Mouse (Mus musculus) heart, embryonic 10.5 days (tissue): ENCODE results near the gene Clock. TPM values are rescaled to one million over a fixed set of nuclear protein-coding genes. Genes with fewer than 3 reads are reported as not detected.

Experiments used
- DNase-seq: peaks from one replicate; pipeline ENCODE4 v3.0.0-alpha.2; 2017; ENCODE audit warnings: low spot score
- H3K27ac ChIP-seq: fragments of 300-500 bp; sonication (generic); 2 replicates; pipeline ENCODE4 v1.5.1; 2016; ENCODE audit warnings: mild to moderate bottlenecking
- H3K27me3 ChIP-seq: fragments of 300-500 bp; sonication (generic); 2 replicates; pipeline ENCODE4 v1.6.1; 2016; ENCODE audit warnings: mild to moderate bottlenecking; ENCODE audit not compliant: poor library complexity, insufficient read depth, severe bottlenecking
- H3K36me3 ChIP-seq: fragments of 300-500 bp; sonication (generic); 2 replicates; pipeline ENCODE4 v1.6.1; 2016; ENCODE audit warnings: mild to moderate bottlenecking, moderate library complexity
- H3K4me1 ChIP-seq: fragments of 300-500 bp; sonication (generic); 2 replicates; pipeline ENCODE4 v1.6.1; 2016; ENCODE audit warnings: mild to moderate bottlenecking
- H3K4me3 ChIP-seq: fragments of 300-500 bp; sonication (generic); 2 replicates; pipeline ENCODE4 v1.5.1; 2016; ENCODE audit warnings: mild to moderate bottlenecking, moderate library complexity
- H3K9me3 ChIP-seq: fragments of 300-500 bp; sonication (generic); 2 replicates; pipeline ENCODE4 v1.6.1; 2016; ENCODE audit warnings: mild to moderate bottlenecking, moderate library complexity
- WGBS: fragments of 180-500 bp; shearing (Covaris S2); methylation state at CpG from one replicate; pipeline ENCODE4 v1.1.7; 2016; 5-methylcytosine and 5-hydroxymethylcytosine counted together
- polyA plus RNA-seq: library from polyadenylated mRNA; unstranded; fragments of >200 nt; fragmentation: Nextera tagmentation; extraction: Ambion mirVana; gene quantifications from 2 replicates; pipeline ENCODE4 v1.2.1, GENCODE M21; 2016

Clock gene
- polyA plus RNA-seq, 1 experiment from 2014 or later: 11.1 TPM

- Histone ChIP-seq H3K27ac (no peak overlapping the region), H3K36me3 (no peaks in the 10 kb centered on the region), H3K9me3 (no peaks in the 10 kb centered on the region), H3K27me3 (no peaks in the 10 kb centered on the region), H3K4me3 (no peak overlapping the region), H3K4me1 (peaks cover 7% of the 10 kb centered on the region)
- no peak for DNase-seq
- 74% methylated on average over 3 of the region's 3 CpGs for WGBS
Observed at GRCm38 (mm10) chr5:76306261-76306660, 1.7 kb upstream of the Clock start.

DNA sequence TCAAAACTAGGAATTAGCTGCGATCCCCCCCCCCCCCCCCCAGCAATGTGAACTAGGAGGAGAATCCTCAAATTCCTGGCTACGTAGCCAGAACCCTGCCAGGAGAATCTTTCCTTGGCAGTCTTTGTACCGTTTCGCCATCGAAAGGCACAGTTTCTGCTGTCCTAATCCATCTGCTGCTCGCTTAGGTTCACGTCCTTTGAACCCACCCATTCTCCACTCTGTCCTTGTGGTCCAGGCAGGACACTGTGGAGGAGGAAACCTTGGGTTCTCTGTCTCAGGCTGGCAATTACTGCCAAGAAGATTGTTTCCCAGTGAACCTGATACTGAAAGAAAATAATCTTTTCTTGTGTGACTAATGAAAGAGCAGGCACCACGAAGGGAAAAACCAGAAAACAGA is 1.0 kb upstream of the Clock start:
- Histone ChIP-seq H3K36me3 (0 out of 2 replicates have a peak, but pooled peaks cover 2% of the 10 kb centered on the region), H3K27ac (no peak overlapping the region; the same call in 1 of the 2 replicates), H3K27me3 (no peaks in the 10 kb centered on the region), H3K4me3 (peak overlapping the region; percentile 99), H3K9me3 (no peaks in the 10 kb centered on the region), H3K4me1 (peaks cover 7% of the 10 kb centered on the region)
- WGBS: 4% methylated on average over 7 of the region's 8 CpGs
- DNase-seq: no peak

- H3K9me3 ChIP-seq: no peaks in the 10 kb centered on the region
- peak overlapping the region; percentile 98 for H3K27ac ChIP-seq
- peaks cover 7% of the 10 kb centered on the region for H3K4me1 ChIP-seq
- H3K36me3 ChIP-seq: 0 out of 2 replicates have a peak, but pooled peaks cover 2% of the 10 kb centered on the region
- H3K4me3 ChIP-seq: peak overlapping the region; percentile 99
- DNase-seq: peak; percentile 82
- no peaks in the 10 kb centered on the region for H3K27me3 ChIP-seq
- WGBS: under 1% methylated on average over 92 of the region's 100 CpGs
Observed at GRCm38 (mm10) chr5:76303745-76304451, 694 bp downstream of the Clock start.

- no peak for DNase-seq
- Histone ChIP-seq H3K27me3 (no peaks in the 10 kb centered on the region), H3K27ac (peak overlapping the region; percentile 98), H3K4me3 (peak overlapping the region; percentile 99), H3K4me1 (peaks cover 7% of the 10 kb centered on the region), H3K36me3 (0 out of 2 replicates have a peak, but pooled peaks cover 2% of the 10 kb centered on the region), H3K9me3 (no peaks in the 10 kb centered on the region)
- WGBS: 7% methylated on average over 11 of the region's 11 CpGs
Observed at GRCm38 (mm10) chr5:76303379-76303744, 1.2 kb downstream of the Clock start.

DNA sequence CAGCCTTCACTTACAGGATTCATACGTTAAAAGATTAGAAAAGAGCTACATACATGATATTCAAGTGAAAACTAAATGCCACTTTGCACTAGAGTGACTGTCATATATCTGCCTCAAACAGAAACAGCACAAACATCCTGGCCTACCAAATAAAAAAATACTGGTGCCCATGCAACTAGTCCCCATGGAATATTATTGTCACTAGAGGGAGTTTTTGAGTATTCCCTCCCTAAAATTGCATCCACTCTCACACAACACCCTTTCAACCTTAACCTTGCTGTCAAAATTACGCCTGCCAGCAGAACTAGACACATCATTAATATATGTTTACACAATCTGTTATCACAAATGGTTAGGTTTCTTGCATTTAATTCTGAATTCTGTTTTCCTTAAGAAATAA is 2.6 kb downstream of the Clock start:
- 94% methylated on average over 2 of the region's 2 CpGs for WGBS

GRCm38 (mm10) chr5:76289234-76289691 is 15.3 kb downstream of the Clock start:
- H3K9me3 ChIP-seq: no peaks in the 10 kb centered on the region
- no peaks in the 10 kb centered on the region for H3K36me3 ChIP-seq
- H3K27me3 ChIP-seq: no peaks in the 10 kb centered on the region
- no peaks in the 10 kb centered on the region for H3K4me1 ChIP-seq
- no peak for DNase-seq
- no peak overlapping the region for H3K4me3 ChIP-seq
- WGBS: 84% methylated on average over 8 of the region's 8 CpGs
- H3K27ac ChIP-seq: no peak overlapping the region

More for the DNA sequence above, 2.6 kb downstream of the Clock start:
- Histone ChIP-seq H3K9me3 (no peaks in the 10 kb centered on the region), H3K27me3 (no peaks in the 10 kb centered on the region), H3K36me3 (0 out of 2 replicates have a peak, but pooled peaks cover 2% of the 10 kb centered on the region), H3K4me1 (peaks cover 7% of the 10 kb centered on the region), H3K4me3 (no peak overlapping the region), H3K27ac (no peak overlapping the region)
- no peak for DNase-seq

- no peak overlapping the region for H3K4me3 ChIP-seq
- H3K4me1 ChIP-seq: no peaks in the 10 kb centered on the region; the same call in 1 of the 2 replicates
- no peaks in the 10 kb centered on the region for H3K9me3 ChIP-seq
- WGBS: 87% methylated on average over 3 of the region's 3 CpGs
- no peaks in the 10 kb centered on the region for H3K27me3 ChIP-seq
- no peak overlapping the region for H3K27ac ChIP-seq
- no peak for DNase-seq
- H3K36me3 ChIP-seq: no peaks in the 10 kb centered on the region
Observed at GRCm38 (mm10) chr5:76288256-76288655, 16.3 kb downstream of the Clock start.

- DNase-seq: no peak
- no peak overlapping the region for H3K4me3 ChIP-seq
- no peaks in the 10 kb centered on the region for H3K36me3 ChIP-seq
- H3K27me3 ChIP-seq: no peaks in the 10 kb centered on the region
- 76% methylated on average over 5 of the region's 5 CpGs for WGBS
- H3K27ac ChIP-seq: no peak overlapping the region
- H3K9me3 ChIP-seq: no peaks in the 10 kb centered on the region
- no peaks in the 10 kb centered on the region; the same call in 1 of the 2 replicates for H3K4me1 ChIP-seq
Observed at GRCm38 (mm10) chr5:76287062-76287461, 17.5 kb downstream of the Clock start.

DNA sequence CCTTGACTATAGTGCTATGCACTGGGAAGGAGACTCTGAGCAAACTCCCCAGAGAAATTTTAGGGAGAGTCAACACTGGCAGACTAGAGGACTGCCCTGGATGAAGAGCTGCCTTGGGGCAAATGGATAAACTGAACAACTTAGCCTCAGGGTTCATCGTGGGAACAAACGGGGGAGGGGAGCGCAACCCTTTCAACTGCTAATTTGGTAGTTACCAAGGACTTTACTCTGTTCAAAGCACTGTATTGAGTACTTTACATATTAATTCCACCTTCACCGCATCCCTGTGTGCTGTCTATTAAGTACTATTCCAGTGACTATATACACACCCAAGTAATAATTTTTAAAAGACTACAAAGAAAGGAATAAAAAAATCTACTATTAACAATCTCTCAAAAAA is 18.9 kb downstream of the Clock start:
- no peak overlapping the region for H3K4me3 ChIP-seq
- H3K36me3 ChIP-seq: no peaks in the 10 kb centered on the region
- no peaks in the 10 kb centered on the region; the same call in 1 of the 2 replicates for H3K4me1 ChIP-seq
- DNase-seq: no peak
- no peaks in the 10 kb centered on the region for H3K9me3 ChIP-seq
- 71% methylated on average over 4 of the region's 4 CpGs for WGBS
- no peaks in the 10 kb centered on the region for H3K27me3 ChIP-seq
- no peak overlapping the region for H3K27ac ChIP-seq

- no peak overlapping the region for H3K4me3 ChIP-seq
- no peaks in the 10 kb centered on the region; the same call in 1 of the 2 replicates for H3K4me1 ChIP-seq
- H3K36me3 ChIP-seq: no peaks in the 10 kb centered on the region
- WGBS: 80% methylated on average over 1 of the region's 1 CpGs
- no peak overlapping the region for H3K27ac ChIP-seq
- H3K27me3 ChIP-seq: no peaks in the 10 kb centered on the region
- no peak for DNase-seq
- H3K9me3 ChIP-seq: no peaks in the 10 kb centered on the region
Observed at GRCm38 (mm10) chr5:76283890-76284289, 20.7 kb downstream of the Clock start.

DNA sequence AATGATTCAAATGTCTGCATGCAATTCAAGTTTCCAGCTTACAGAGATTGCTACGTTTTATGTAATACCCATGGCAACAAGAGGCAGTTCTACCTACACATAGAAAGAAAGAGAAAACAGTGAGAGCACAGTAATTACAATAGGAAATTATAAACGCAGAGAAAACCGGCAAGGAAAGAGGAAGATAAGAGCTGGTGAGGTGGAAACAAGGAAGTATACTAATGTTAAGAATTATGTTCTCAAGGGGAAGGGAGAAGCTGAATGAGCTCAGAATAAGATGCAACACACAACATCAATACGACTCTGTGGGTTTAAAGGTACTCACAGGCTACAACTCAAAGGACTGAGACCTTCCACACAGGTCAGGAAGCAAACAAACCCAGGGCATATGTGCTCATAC is 29.6 kb downstream of the Clock start:
- DNase-seq: no peak
- H3K36me3 ChIP-seq: peaks cover 9% of the 10 kb centered on the region; the same call in 1 of the 2 replicates
- H3K4me3 ChIP-seq: no peak overlapping the region
- no peak overlapping the region for H3K27ac ChIP-seq
- H3K4me1 ChIP-seq: no peaks in the 10 kb centered on the region
- no peaks in the 10 kb centered on the region for H3K27me3 ChIP-seq
- 82% methylated on average over 4 of the region's 4 CpGs for WGBS
- H3K9me3 ChIP-seq: no peaks in the 10 kb centered on the region

DNA sequence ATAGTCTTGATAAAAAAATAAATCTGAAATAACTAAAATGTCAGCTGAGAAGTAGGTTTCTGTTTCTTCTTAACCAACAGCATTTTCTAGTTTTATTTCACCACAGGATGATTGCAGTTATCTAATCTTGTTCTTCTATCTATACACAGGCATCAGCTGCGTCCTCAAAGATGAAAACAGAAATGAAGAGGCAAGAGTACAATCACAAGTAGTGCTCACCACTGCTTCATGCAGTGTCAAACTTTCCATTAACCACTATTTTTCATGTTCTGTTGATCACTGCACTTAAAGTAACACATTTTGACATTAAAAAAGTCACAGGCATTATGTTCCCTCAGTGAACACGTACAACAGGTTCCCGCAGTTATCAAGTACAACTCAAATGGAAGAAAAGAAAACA is 53.6 kb downstream of the Clock start:
- Histone ChIP-seq H3K27ac (no peak overlapping the region), H3K36me3 (peaks cover 4% of the 10 kb centered on the region), H3K4me3 (no peak overlapping the region), H3K4me1 (no peaks in the 10 kb centered on the region), H3K27me3 (no peaks in the 10 kb centered on the region), H3K9me3 (no peaks in the 10 kb centered on the region)
- no peak for DNase-seq
- 87% methylated on average over 3 of the region's 3 CpGs for WGBS

DNA sequence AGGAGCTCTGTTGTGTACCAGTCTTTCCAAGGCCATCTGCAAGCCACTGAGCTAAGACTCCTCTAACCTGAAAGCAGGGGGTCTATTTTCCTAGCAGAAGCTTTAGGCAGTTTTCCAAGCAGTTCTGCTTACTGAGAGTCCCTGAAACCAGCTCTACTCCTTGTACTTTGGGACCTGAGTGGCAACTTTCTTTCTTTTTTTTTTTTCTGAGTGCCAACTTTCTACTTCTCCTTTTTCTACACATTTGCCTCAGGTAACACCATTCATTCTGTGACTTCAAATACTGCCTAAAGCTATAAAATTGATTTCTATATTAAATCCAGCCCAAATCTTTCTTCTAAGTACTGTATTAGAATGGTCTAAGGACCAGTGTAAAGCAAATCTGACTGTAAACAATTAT is 58.1 kb downstream of the Clock start:
- Histone ChIP-seq H3K9me3 (no peaks in the 10 kb centered on the region), H3K27ac (no peak overlapping the region), H3K4me1 (no peaks in the 10 kb centered on the region), H3K4me3 (no peak overlapping the region), H3K36me3 (peaks cover 14% of the 10 kb centered on the region), H3K27me3 (no peaks in the 10 kb centered on the region)
- no peak for DNase-seq
